Mouse (Mus musculus) lung, adult 2 months (tissue): ENCODE data around the gene Grsf1.

Experiments used
- CTCF ChIP-seq: fragments of 200-500 bp; IDR thresholded peaks from 2 replicates; pipeline ENCODE4 v1.5.1; 2011; ENCODE audit warnings: mild to moderate bottlenecking, low read length, control low read depth; ENCODE audit not compliant: insufficient read depth
- POLR2A ChIP-seq: fragments of 200-500 bp; IDR thresholded peaks from 2 replicates; pipeline ENCODE4 v1.6.1; 2011; ENCODE audit warnings: low read depth, mild to moderate bottlenecking, control low read depth, low read length, borderline replicate concordance; ENCODE audit errors: extremely low read depth

GRCm38 (mm10) chr5:88693057-88693456 is 17.1 kb upstream of the Grsf1 start:
- TF ChIP-seq CTCF (no peak), POLR2A (no peak)
